Mouse (Mus musculus) forebrain, postnatal 0 days (tissue): ENCODE results near the gene Arhgef12. TPM values are rescaled to one million over a fixed set of nuclear protein-coding genes. Genes with fewer than 3 reads are reported as not detected.

Experiments
- ATAC-seq: fragments of 200-750 bp; cut with Nextera tagmentation; 2 replicates; pipeline ENCODE4 v1.8.0; 2017; ENCODE audit warnings: mild to moderate bottlenecking, moderate library complexity
- DNase-seq: peaks from one replicate; pipeline ENCODE4 v3.0.0-alpha.2; 2015
- H3K27ac ChIP-seq: fragments of 300-500 bp; sonication (generic); 2 replicates; pipeline ENCODE4 v1.5.1; 2014; ENCODE audit warnings: low read depth, mild to moderate bottlenecking, antibody characterized with exemption, low read length, moderate library complexity, mixed read lengths
- H3K27me3 ChIP-seq: fragments of 300-500 bp; sonication (generic); 2 replicates; pipeline ENCODE4 v1.6.1; 2014; ENCODE audit warnings: mild to moderate bottlenecking, low read length, mixed read lengths; ENCODE audit not compliant: insufficient read depth
- H3K36me3 ChIP-seq: fragments of 300-500 bp; sonication (generic); 2 replicates; pipeline ENCODE4 v1.6.1; 2014; ENCODE audit warnings: mild to moderate bottlenecking, moderate library complexity; ENCODE audit not compliant: insufficient read depth
- H3K4me1 ChIP-seq: fragments of 300-500 bp; sonication (generic); 2 replicates; pipeline ENCODE4 v1.6.1; 2014; ENCODE audit warnings: antibody characterized with exemption; ENCODE audit not compliant: insufficient read depth
- H3K4me2 ChIP-seq: fragments of 300-500 bp; sonication (generic); 2 replicates; pipeline ENCODE4 v1.6.1; 2014; ENCODE audit warnings: low read depth, mild to moderate bottlenecking, moderate library complexity
- H3K4me3 ChIP-seq: fragments of 300-500 bp; sonication (generic); 2 replicates; pipeline ENCODE4 v1.5.1; 2014; ENCODE audit warnings: low read depth, low read length, mixed read lengths
- H3K9ac ChIP-seq: fragments of 300-500 bp; sonication (generic); 2 replicates; pipeline ENCODE4 v1.6.1; 2014; ENCODE audit warnings: mild to moderate bottlenecking
- H3K9me3 ChIP-seq: fragments of 300-500 bp; sonication (generic); 2 replicates; pipeline ENCODE4 v1.6.1; 2016; ENCODE audit warnings: low read length
- CTCF ChIP-seq: sonication (generic); IDR thresholded peaks from 2 replicates; pipeline ENCODE4 v1.5.1; 2016; ENCODE audit warnings: antibody characterized with exemption, control low read depth, low read depth
- WGBS: fragments of 180-500 bp; shearing (Covaris S2); extraction: QIAGEN DNeasy Blood & Tissue Kit; methylation state at CpG from one replicate; pipeline ENCODE4 v1.1.7; 2014; 5-methylcytosine and 5-hydroxymethylcytosine counted together
- polyA plus RNA-seq: library from polyadenylated mRNA; unstranded; fragments of >200 nt; fragmentation: Nextera tagmentation; extraction: Ambion mirVana; gene quantifications from 2 replicates; pipeline ENCODE4 v1.2.1, GENCODE M21; 2015
- total RNA-seq: library from RNA; depleted of rRNA; stranded (reverse); fragments of >200 nt; gene quantifications from 2 replicates; pipeline ENCODE4 v1.2.3, GENCODE M21; 2014; rRNA removed

Arhgef12 gene
- 91.7 and 98.7 TPM in 2 replicates for total RNA-seq
- 6.5 and 12.2 TPM in 2 replicates for polyA plus RNA-seq

DNA sequence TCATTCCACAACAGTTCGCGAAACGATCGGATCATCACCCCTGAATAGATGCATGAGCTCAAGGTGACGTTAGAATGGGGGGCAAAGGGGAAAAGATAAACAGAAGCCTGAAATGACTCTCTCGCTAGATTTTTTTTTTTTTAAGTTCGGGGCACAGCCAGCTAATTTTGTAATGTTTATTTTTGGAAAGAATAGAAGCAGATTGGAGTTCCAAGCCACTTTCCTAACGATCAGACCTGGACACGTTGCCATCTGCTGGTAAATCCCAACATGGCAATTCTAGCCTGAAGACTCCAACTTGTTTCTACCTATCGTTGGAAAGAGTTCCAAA is at the start of gene Arhgef12:
TSS of gene Arhgef12 (minus strand) at position 53 of the 331 bp plus-strand sequence.
- ATAC-seq (no peak), DNase-seq (peak; percentile 79)
- Histone ChIP-seq H3K4me1 (peaks cover 24% of the 10 kb centered on the region), H3K4me3 (peak within 1 kb of the TSS; percentile 94), H3K27me3 (no peaks in the 10 kb centered on the region), H3K9me3 (no peaks in the 10 kb centered on the region), H3K27ac (peak within 1 kb of the TSS; percentile 91), H3K9ac (peak within 1 kb of the TSS; percentile 80), H3K36me3 (peaks cover 23% of the 10 kb centered on the region), H3K4me2 (peak within 1 kb of the TSS; percentile 86)
- WGBS: 18% methylated on average over 10 of the region's 10 CpGs
- TF ChIP-seq CTCF: peak; percentile 73

- Histone ChIP-seq H3K9me3 (no peaks in the 10 kb centered on the region), H3K36me3 (no peaks in the 10 kb centered on the region), H3K4me1 (no peaks in the 10 kb centered on the region), H3K27me3 (no peaks in the 10 kb centered on the region), H3K9ac (no peak overlapping the region), H3K27ac (no peak overlapping the region), H3K4me2 (no peak overlapping the region), H3K4me3 (no peak overlapping the region)
- WGBS: 81% methylated on average over 6 of the region's 6 CpGs
- no peak for ATAC-seq
- no peak for DNase-seq
- TF ChIP-seq CTCF: no peak
Measured at GRCm38 (mm10) chr9:43155960-43156359, 48.9 kb upstream of the Arhgef12 start.

GRCm38 (mm10) chr9:43151779-43152178 is 44.7 kb upstream of the Arhgef12 start:
- 66% methylated on average over 6 of the region's 6 CpGs for WGBS
- ATAC-seq: no peak
- H3K9ac ChIP-seq: no peak overlapping the region

DNA sequence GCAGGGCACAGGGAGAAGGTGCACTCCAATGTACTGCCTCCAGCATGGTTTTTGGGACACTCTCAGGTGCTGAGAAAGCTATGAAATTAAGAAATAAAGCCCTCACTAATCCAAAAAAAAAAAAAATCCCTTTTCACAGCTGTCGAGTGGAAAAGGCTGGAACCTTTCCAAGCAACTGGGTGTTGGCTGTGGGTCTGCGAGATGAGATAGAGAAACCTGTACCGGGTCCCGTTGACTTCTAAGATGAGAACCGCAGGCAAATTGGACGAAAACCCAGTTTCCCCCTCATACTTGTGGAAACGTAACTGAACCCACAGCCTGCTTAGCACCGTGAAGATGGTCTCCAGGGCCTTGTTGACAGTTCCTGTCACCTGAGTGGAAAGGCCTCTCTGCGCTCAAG is 43.9 kb upstream of the Arhgef12 start:
- ATAC-seq (no peak), DNase-seq (no peak)
- no peaks in the 10 kb centered on the region for H3K9me3 ChIP-seq
- H3K4me1 ChIP-seq: no peaks in the 10 kb centered on the region
- H3K4me3 ChIP-seq: no peak overlapping the region
- WGBS: 69% methylated on average over 9 of the region's 9 CpGs
- H3K27me3 ChIP-seq: no peaks in the 10 kb centered on the region
- no peak overlapping the region for H3K4me2 ChIP-seq
- no peak overlapping the region for H3K9ac ChIP-seq
- no peaks in the 10 kb centered on the region for H3K36me3 ChIP-seq
- no peak for TF ChIP-seq CTCF
- no peak overlapping the region for H3K27ac ChIP-seq

More at GRCm38 (mm10) chr9:43151779-43152178, 44.7 kb upstream of the Arhgef12 start:
- H3K4me1 ChIP-seq: no peaks in the 10 kb centered on the region
- H3K9me3 ChIP-seq: no peaks in the 10 kb centered on the region
- no peak overlapping the region for H3K4me2 ChIP-seq
- H3K4me3 ChIP-seq: no peak overlapping the region
- no peak overlapping the region for H3K27ac ChIP-seq
- no peaks in the 10 kb centered on the region for H3K36me3 ChIP-seq
- DNase-seq: no peak
- no peak for TF ChIP-seq CTCF
- no peaks in the 10 kb centered on the region for H3K27me3 ChIP-seq

DNA sequence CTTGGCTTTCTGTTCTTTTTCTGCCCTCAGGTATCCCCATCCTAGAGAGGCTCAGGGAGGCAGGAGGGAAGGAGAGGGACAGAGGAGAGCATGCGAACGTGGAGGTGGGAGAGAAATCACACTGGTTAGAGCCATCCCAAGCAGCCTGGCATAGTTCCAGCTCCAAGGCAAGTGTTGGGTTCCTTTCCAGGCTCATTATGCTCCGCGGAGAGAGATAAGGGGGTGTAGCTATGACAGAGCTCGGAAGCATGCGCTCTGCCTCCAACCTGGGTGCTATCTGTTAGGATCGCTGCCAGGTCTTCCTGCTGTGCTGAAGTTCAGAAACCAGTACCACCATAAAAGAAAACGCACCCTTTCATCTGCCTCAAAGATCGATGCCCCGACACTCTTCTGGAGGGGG is 43.0 kb upstream of the Arhgef12 start:
- Histone ChIP-seq H3K4me3 (no peak overlapping the region), H3K9me3 (no peaks in the 10 kb centered on the region), H3K4me2 (peak overlapping the region; percentile 19; the same call in 1 of the 2 replicates), H3K4me1 (no peaks in the 10 kb centered on the region), H3K27me3 (no peaks in the 10 kb centered on the region), H3K27ac (no peak overlapping the region), H3K9ac (no peak overlapping the region), H3K36me3 (no peaks in the 10 kb centered on the region)
- peak; percentile 69 for ATAC-seq
- TF ChIP-seq CTCF: no peak
- peak; percentile 65 for DNase-seq
- WGBS: 40% methylated on average over 10 of the region's 10 CpGs

GRCm38 (mm10) chr9:43149498-43149897 is 42.5 kb upstream of the Arhgef12 start:
- Histone ChIP-seq H3K36me3 (no peaks in the 10 kb centered on the region), H3K4me2 (no peak overlapping the region), H3K9me3 (no peaks in the 10 kb centered on the region), H3K27me3 (no peaks in the 10 kb centered on the region), H3K4me3 (no peak overlapping the region), H3K4me1 (no peaks in the 10 kb centered on the region), H3K9ac (no peak overlapping the region), H3K27ac (no peak overlapping the region)
- no peak for TF ChIP-seq CTCF
- 82% methylated on average over 3 of the region's 3 CpGs for WGBS
- no peak for ATAC-seq
- DNase-seq: no peak

GRCm38 (mm10) chr9:43145196-43145595 is 38.2 kb upstream of the Arhgef12 start:
- no peak for ATAC-seq
- no peaks in the 10 kb centered on the region for H3K27me3 ChIP-seq

More at GRCm38 (mm10) chr9:43145196-43145595, 38.2 kb upstream of the Arhgef12 start:
- DNase-seq: no peak
- Histone ChIP-seq H3K9ac (no peak overlapping the region), H3K4me1 (no peaks in the 10 kb centered on the region), H3K36me3 (no peaks in the 10 kb centered on the region), H3K4me3 (no peak overlapping the region), H3K9me3 (no peaks in the 10 kb centered on the region), H3K4me2 (no peak overlapping the region), H3K27ac (no peak overlapping the region)
- TF ChIP-seq CTCF: no peak
- 93% methylated on average over 4 of the region's 4 CpGs for WGBS
